Mouse (Mus musculus): ENCODE measurements around the gene Pkib. TPM values are rescaled to one million over a fixed set of nuclear protein-coding genes. Genes with fewer than 3 reads are reported as not detected.

Pkib gene
- polyA plus RNA-seq, 1 experiment from 2014 or later: 1.2 TPM

DNA sequence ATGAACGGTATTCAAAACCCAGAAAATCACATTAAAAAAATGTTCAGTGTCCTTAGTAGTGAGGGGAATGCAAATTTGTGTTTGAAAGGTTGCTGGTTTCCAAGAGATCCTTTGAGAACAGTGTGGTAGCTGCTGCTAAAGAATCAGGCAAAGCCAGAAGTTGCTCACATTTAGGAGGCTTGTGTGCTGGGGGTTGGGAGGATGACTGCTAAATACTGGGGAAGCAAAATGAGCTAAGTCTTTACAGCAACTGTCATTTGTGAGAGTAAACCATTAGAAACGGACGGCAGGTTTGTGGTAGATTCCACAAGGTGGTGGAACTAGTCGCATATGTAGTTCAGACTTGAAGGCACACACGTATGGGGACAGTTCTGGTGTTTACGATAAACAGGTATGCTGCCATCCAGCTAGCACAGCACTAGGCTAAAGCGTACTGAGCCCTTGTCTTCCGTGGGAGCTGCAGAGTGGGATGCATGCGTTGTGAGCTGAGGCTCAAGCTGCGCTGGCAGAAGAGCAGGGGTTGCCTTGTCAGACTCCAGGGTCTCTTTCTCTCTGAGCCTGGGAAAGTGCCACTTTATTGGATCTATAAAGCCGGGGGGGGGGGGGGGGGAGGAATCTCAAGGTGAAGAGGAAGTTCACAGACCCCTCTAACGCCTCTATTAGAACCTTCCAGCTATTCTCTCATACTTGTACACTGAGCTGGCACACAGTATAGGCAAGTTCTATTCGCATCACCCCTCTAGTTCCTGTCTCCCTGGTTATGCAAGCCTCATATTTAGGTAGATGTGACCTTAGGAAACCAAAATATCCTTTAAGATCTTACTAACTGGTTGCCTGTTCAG is 151.7 kb downstream of the Pkib start:
- Histone ChIP-seq H3K4me1 (ENCODE audit: control insufficient read depth, insufficient read depth, low read length) (peaks cover 7% of the 10 kb centered on the region; the same call in 1 of the 2 replicates), H3K27me3 (replicated peaks; ENCODE audit: control insufficient read depth, insufficient read depth, low read length) (no peaks in the 10 kb centered on the region), H3K9me3 (ENCODE audit: control insufficient read depth, low read length) (no peaks in the 10 kb centered on the region), H3K36me3 (ENCODE audit: control insufficient read depth, insufficient read depth, low read length) (no peaks in the 10 kb centered on the region), H3K9ac (ENCODE audit: low read depth, low read length) (no peak overlapping the region), H3K4me2 (ENCODE audit: low read depth, low read length) (no peak overlapping the region), H3K4me3 (ENCODE audit: low read depth, low read length) (no peak overlapping the region), H3K27ac (replicated peaks; ENCODE audit: low read depth, low read length) (no peak overlapping the region)
- 50% methylated on average over 12 of the region's 13 CpGs for WGBS
- ATAC-seq (ENCODE audit: low read depth) (no peak), DNase-seq (ENCODE audit: low spot score) (no peak)

- no peak overlapping the region for H3K27ac ChIP-seq (replicated peaks; ENCODE audit: low read depth, low read length)
- H3K27me3 ChIP-seq (replicated peaks; ENCODE audit: control insufficient read depth, insufficient read depth, low read length): no peaks in the 10 kb centered on the region
- peak; percentile 91 for DNase-seq (ENCODE audit: low spot score)
- peak overlapping the region; percentile 2; the same call in 1 of the 2 replicates for H3K4me3 ChIP-seq (ENCODE audit: low read depth, low read length)
- peak; percentile 76 for ATAC-seq (ENCODE audit: low read depth)
- peaks cover 7% of the 10 kb centered on the region; the same call in 1 of the 2 replicates for H3K4me1 ChIP-seq (ENCODE audit: control insufficient read depth, insufficient read depth, low read length)
- H3K9me3 ChIP-seq (ENCODE audit: control insufficient read depth, low read length): no peaks in the 10 kb centered on the region
- 12% methylated on average over 7 of the region's 7 CpGs for WGBS
- peak overlapping the region; percentile 37 for H3K4me2 ChIP-seq (ENCODE audit: low read depth, low read length)
- no peak overlapping the region for H3K9ac ChIP-seq (ENCODE audit: low read depth, low read length)
- H3K36me3 ChIP-seq (ENCODE audit: control insufficient read depth, insufficient read depth, low read length): no peaks in the 10 kb centered on the region
Measured at GRCm38 (mm10) chr10:57784131-57784875, 152.5 kb downstream of the Pkib start.

- Histone ChIP-seq H3K27me3 (replicated peaks; ENCODE audit: control insufficient read depth, insufficient read depth, low read length) (no peaks in the 10 kb centered on the region), H3K9ac (ENCODE audit: low read depth, low read length) (no peak within 1 kb of the TSS), H3K27ac (replicated peaks; ENCODE audit: low read depth, low read length) (no peak within 1 kb of the TSS), H3K9me3 (ENCODE audit: control insufficient read depth, low read length) (no peaks in the 10 kb centered on the region), H3K36me3 (ENCODE audit: control insufficient read depth, insufficient read depth, low read length) (no peaks in the 10 kb centered on the region), H3K4me2 (ENCODE audit: low read depth, low read length) (peak within 1 kb of the TSS; percentile 37), H3K4me3 (ENCODE audit: low read depth, low read length) (peak within 1 kb of the TSS; percentile 2; the same call in 1 of the 2 replicates), H3K4me1 (ENCODE audit: control insufficient read depth, insufficient read depth, low read length) (peaks cover 7% of the 10 kb centered on the region; the same call in 1 of the 2 replicates)
- ATAC-seq (ENCODE audit: low read depth) (no peak), DNase-seq (ENCODE audit: low spot score) (no peak)
- WGBS: 16% methylated on average over 7 of the region's 7 CpGs
Measured at GRCm38 (mm10) chr10:57784876-57785150, 153.0 kb downstream of the Pkib start, which contains the start of gene Fabp7. TSS of gene Fabp7 (plus strand) at chr10:57784881.

DNA sequence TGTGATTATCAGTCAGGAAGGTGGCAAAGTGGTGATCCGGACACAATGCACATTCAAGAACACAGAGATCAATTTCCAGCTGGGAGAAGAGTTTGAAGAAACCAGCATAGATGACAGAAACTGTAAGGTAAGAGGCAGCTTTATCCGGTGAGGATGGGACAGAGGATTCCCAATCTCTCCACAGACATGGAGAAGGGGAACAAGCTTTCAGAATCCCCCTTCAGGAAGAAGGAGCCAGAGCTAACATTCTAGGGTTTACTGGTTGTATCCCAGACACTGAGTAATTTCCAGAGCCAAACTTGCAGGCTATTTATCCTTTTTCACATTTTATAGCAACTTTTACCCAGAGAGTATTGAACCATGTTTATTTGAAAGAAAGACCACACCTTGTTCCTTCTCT is 153.8 kb downstream of the Pkib start:
- DNase-seq (ENCODE audit: low spot score) (no peak), ATAC-seq (ENCODE audit: low read depth) (no peak)
- H3K4me2 ChIP-seq (ENCODE audit: low read depth, low read length): no peak overlapping the region; the same call in 1 of the 2 replicates
- no peaks in the 10 kb centered on the region for H3K9me3 ChIP-seq (ENCODE audit: control insufficient read depth, low read length)
- WGBS: 55% methylated on average over 2 of the region's 2 CpGs
- H3K27ac ChIP-seq (replicated peaks; ENCODE audit: low read depth, low read length): no peak overlapping the region
- no peak overlapping the region for H3K9ac ChIP-seq (ENCODE audit: low read depth, low read length)
- H3K36me3 ChIP-seq (ENCODE audit: control insufficient read depth, insufficient read depth, low read length): no peaks in the 10 kb centered on the region
- H3K4me3 ChIP-seq (ENCODE audit: low read depth, low read length): no peak overlapping the region
- peaks cover 7% of the 10 kb centered on the region; the same call in 1 of the 2 replicates for H3K4me1 ChIP-seq (ENCODE audit: control insufficient read depth, insufficient read depth, low read length)
- H3K27me3 ChIP-seq (replicated peaks; ENCODE audit: control insufficient read depth, insufficient read depth, low read length): no peaks in the 10 kb centered on the region

Other genes starting within 250 kb of the Pkib start
- 27.4 and 27.5 TPM in 2 replicates for gene Hsf2, start 145.6 kb upstream of the Pkib start, polyA plus RNA-seq (2014; fragmentation: Nextera tagmentation; extraction: Ambion mirVana)
- 172 and 178 TPM in 2 replicates for gene Serinc1, start 99.5 kb upstream of the Pkib start, polyA plus RNA-seq (2014; fragmentation: Nextera tagmentation; extraction: Ambion mirVana)
- 85.8 and 91.3 TPM in 2 replicates for gene Fabp7, start 152.9 kb downstream of the Pkib start, polyA plus RNA-seq (2014; fragmentation: Nextera tagmentation; extraction: Ambion mirVana)
- gene Smpdl3a, start 162.4 kb downstream of the Pkib start, polyA plus RNA-seq (2014; fragmentation: Nextera tagmentation; extraction: Ambion mirVana): 22.0 and 28.8 TPM in 2 replicates

All from embryonic facial prominence, embryonic 14.5 days (tissue).